Mouse (Mus musculus): ENCODE results near the gene 4931406P16Rik.

- no peak for TF ChIP-seq POLR2A (IDR thresholded peaks at IDR 0.05; ENCODE audit: low read depth, low read length)
- TF ChIP-seq CTCF (IDR thresholded peaks at IDR 0.05; ENCODE audit: extremely low read depth, insufficient read length, insufficient replicate concordance, low read depth, low read length), result no peak
Measured at GRCm38 (mm10) chr7:34229153-34229552, 84.2 kb downstream of the 4931406P16Rik start.

Data from small intestine, adult 2 months (tissue).